Mouse (Mus musculus) MEL (cell line): ENCODE data around the gene Sdhaf1. TPM values are rescaled to one million over a fixed set of nuclear protein-coding genes. Genes with fewer than 3 reads are reported as not detected.

Experiments
- DNase-seq: peaks from one replicate; pipeline ENCODE4 v3.0.0; 2011; ENCODE audit warnings: low read depth, low spot score
- H3K27ac ChIP-seq: 2 replicates; pipeline ENCODE4 v1.5.1; 2012; ENCODE audit warnings: low read depth, mild to moderate bottlenecking, control low read depth, low read length, moderate library complexity; ENCODE audit not compliant: control insufficient read depth
- H3K27me3 ChIP-seq, 2 experiments: fragments of 150-350 bp in 1 of 2; sonication (generic) in 1 of 2; 2 replicates each; pipeline ENCODE4 v1.6.1; 2012; ENCODE audit warnings: low read length in 2 of 2, mild to moderate bottlenecking in 2 of 2, improper control_type of control experiment in 1 of 2, moderate library complexity in 1 of 2; ENCODE audit not compliant: insufficient read depth in 2 of 2, control insufficient read depth in 1 of 2
- H3K36me3 ChIP-seq, 2 experiments: 2 replicates each; pipeline ENCODE4 v1.6.1; 2012 to 2014; ENCODE audit warnings: low read length in 2 of 2, improper control_type of control experiment in 1 of 2, inconsistent platforms in 1 of 2, mild to moderate bottlenecking in 1 of 2; ENCODE audit not compliant: insufficient read depth in 2 of 2, control insufficient read depth in 1 of 2
- H3K4me1 ChIP-seq, 2 experiments: fragments of 150-350 bp in 1 of 2; sonication (generic) in 1 of 2; 2 replicates each; pipeline ENCODE4 v1.6.1; 2012; ENCODE audit warnings: low read length in 2 of 2, improper control_type of control experiment in 1 of 2, mild to moderate bottlenecking in 1 of 2; ENCODE audit not compliant: insufficient read depth in 2 of 2, control insufficient read depth in 1 of 2
- H3K4me3 ChIP-seq, 2 experiments: fragments of 150-350 bp in 1 of 2; sonication (generic) in 1 of 2; 2 replicates each; pipeline ENCODE4 v1.5.1; 2012; ENCODE audit warnings: low read depth in 2 of 2, low read length in 2 of 2, mild to moderate bottlenecking in 2 of 2, moderate library complexity in 2 of 2, control low read depth in 1 of 2, improper control_type of control experiment in 1 of 2; ENCODE audit not compliant: control insufficient read depth in 1 of 2, insufficient read depth in 1 of 2
- H3K79me2 ChIP-seq: 2 replicates; pipeline ENCODE4 v1.6.1; 2012; ENCODE audit warnings: mild to moderate bottlenecking, low read length, moderate library complexity; ENCODE audit not compliant: control insufficient read depth, poor library complexity, insufficient read depth
- H3K9ac ChIP-seq: 2 replicates; pipeline ENCODE4 v1.6.1; 2012; ENCODE audit warnings: low read depth, mild to moderate bottlenecking, control low read depth, low read length, moderate library complexity; ENCODE audit not compliant: control insufficient read depth, poor library complexity, severe bottlenecking
- H3K9me3 ChIP-seq: fragments of 150-350 bp; sonication (generic); replicated peaks from 2 replicates; pipeline ENCODE4 v1.6.1; 2012; ENCODE audit warnings: mild to moderate bottlenecking, low read length, improper control_type of control experiment, moderate library complexity; ENCODE audit not compliant: insufficient read depth
- CTCF ChIP-seq, 3 experiments: IDR thresholded peaks in 2 of 3; conservative IDR thresholded peaks in 1 of 3; 2 replicates each; pipeline ENCODE4 v1.5.1; 2011 to 2012; ENCODE audit warnings: low read length in 3 of 3, low read depth in 2 of 3, mild to moderate bottlenecking in 2 of 3, improper control_type of control experiment in 1 of 3, inconsistent platforms in 1 of 3, mixed read lengths in 1 of 3, moderate library complexity in 1 of 3; ENCODE audit not compliant: control insufficient read depth in 1 of 3, insufficient read depth in 1 of 3, poor library complexity in 1 of 3, severe bottlenecking in 1 of 3
- EP300 ChIP-seq, 2 experiments: IDR thresholded peaks; 2 replicates each; pipeline ENCODE4 v1.6.1; 2011; ENCODE audit warnings: improper control_type of control experiment in 2 of 2, low read length in 2 of 2, low read depth in 1 of 2, mild to moderate bottlenecking in 1 of 2
- ETS1 ChIP-seq: IDR thresholded peaks from 2 replicates; pipeline ENCODE4 v1.6.1; 2012; ENCODE audit warnings: low read depth, mild to moderate bottlenecking, inconsistent platforms, low read length, improper control_type of control experiment, moderate library complexity
- GABPA ChIP-seq: IDR thresholded peaks from 2 replicates; pipeline ENCODE4 v1.6.1; 2012; ENCODE audit warnings: low read depth, mild to moderate bottlenecking, inconsistent platforms, low read length, improper control_type of control experiment, moderate library complexity
- GATA1 ChIP-seq: IDR thresholded peaks from 2 replicates; pipeline ENCODE4 v1.6.1; 2011; ENCODE audit warnings: low read depth, low read length, improper control_type of control experiment
- HCFC1 ChIP-seq: IDR thresholded peaks from 2 replicates; pipeline ENCODE4 v1.6.1; 2012; ENCODE audit warnings: low read depth, mild to moderate bottlenecking, inconsistent platforms, low read length, improper control_type of control experiment, moderate library complexity
- KAT2A ChIP-seq: conservative IDR thresholded peaks from 2 replicates; pipeline ENCODE4 v1.6.1; 2012; ENCODE audit warnings: low read depth, low read length, improper control_type of control experiment, inconsistent platforms
- MAX ChIP-seq: IDR thresholded peaks from 2 replicates; pipeline ENCODE4 v1.6.1; 2011; ENCODE audit warnings: low read length, improper control_type of control experiment
- MXI1 ChIP-seq: IDR thresholded peaks from 2 replicates; pipeline ENCODE4 v1.6.1; 2011; ENCODE audit warnings: mild to moderate bottlenecking, low read depth, low read length, improper control_type of control experiment
- MYC ChIP-seq: IDR thresholded peaks from 2 replicates; pipeline ENCODE4 v1.6.1; 2011; ENCODE audit warnings: low read depth, mild to moderate bottlenecking, low read length, improper control_type of control experiment, moderate library complexity
- NRF1 ChIP-seq: IDR thresholded peaks from 2 replicates; pipeline ENCODE4 v1.6.1; 2014; ENCODE audit warnings: low read depth, mild to moderate bottlenecking, inconsistent platforms, low read length, improper control_type of control experiment, moderate library complexity; ENCODE audit not compliant: poor library complexity, insufficient read depth, severe bottlenecking
- POLR2A ChIP-seq, 2 experiments: IDR thresholded peaks; 2 replicates each; pipeline ENCODE4 v1.6.1; 2011 to 2012; ENCODE audit warnings: low read length in 2 of 2, mild to moderate bottlenecking in 2 of 2, control low read depth in 1 of 2, improper control_type of control experiment in 1 of 2, low read depth in 1 of 2, moderate library complexity in 1 of 2; ENCODE audit not compliant: control insufficient read depth in 1 of 2, insufficient read depth in 1 of 2, poor library complexity in 1 of 2
- RAD21 ChIP-seq: IDR thresholded peaks from 2 replicates; pipeline ENCODE4 v1.6.1; 2011; ENCODE audit warnings: mild to moderate bottlenecking, low read depth, low read length, improper control_type of control experiment
- RCOR1 ChIP-seq: IDR thresholded peaks from 2 replicates; pipeline ENCODE4 v1.6.1; 2012; ENCODE audit warnings: low read depth, mild to moderate bottlenecking, inconsistent platforms, low read length, improper control_type of control experiment
- SIN3A ChIP-seq: IDR thresholded peaks from 2 replicates; pipeline ENCODE4 v1.6.1; 2012; ENCODE audit warnings: low read length, improper control_type of control experiment, inconsistent platforms
- SMC3 ChIP-seq: IDR thresholded peaks from 2 replicates; pipeline ENCODE4 v1.6.1; 2011; ENCODE audit warnings: low read depth, low read length, improper control_type of control experiment
- TCF12 ChIP-seq: IDR thresholded peaks from 2 replicates; pipeline ENCODE4 v1.6.1; 2014; ENCODE audit warnings: low read depth, mild to moderate bottlenecking, inconsistent platforms, low read length, improper control_type of control experiment, moderate library complexity
- UBTF ChIP-seq: IDR thresholded peaks from 2 replicates; pipeline ENCODE4 v1.6.1; 2012; ENCODE audit warnings: low read depth, mild to moderate bottlenecking, inconsistent platforms, low read length, improper control_type of control experiment, moderate library complexity, borderline replicate concordance; ENCODE audit not compliant: insufficient read depth
- USF2 ChIP-seq, 2 experiments: IDR thresholded peaks; 2 replicates each; pipeline ENCODE4 v1.6.1; 2011 to 2012; ENCODE audit warnings: improper control_type of control experiment in 2 of 2, low read length in 2 of 2, borderline replicate concordance in 1 of 2, inconsistent platforms in 1 of 2, low read depth in 1 of 2, mild to moderate bottlenecking in 1 of 2; ENCODE audit not compliant: insufficient read depth in 1 of 2
- ZC3H11A ChIP-seq: IDR thresholded peaks from 2 replicates; pipeline ENCODE4 v1.6.1; 2012; ENCODE audit warnings: low read depth, mild to moderate bottlenecking, inconsistent platforms, low read length, improper control_type of control experiment
- ZKSCAN1 ChIP-seq: IDR thresholded peaks from 2 replicates; pipeline ENCODE4 v1.6.1; 2012; ENCODE audit warnings: low read depth, mild to moderate bottlenecking, inconsistent platforms, low read length, improper control_type of control experiment, moderate library complexity
- polyA plus RNA-seq, 2 experiments: library from polyadenylated mRNA; stranded (reverse) in 1 of 2; unstranded in 1 of 2; fragments of >175 nt in 1 of 2; fragments of >200 nt in 1 of 2; gene quantifications; 2 replicates each; pipeline versions ENCODE4 v1.2.1 to v1.2.4; 2012; ENCODE audit warnings: low replicate concordance in 2 of 2, low read depth in 1 of 2; ENCODE audit not compliant: insufficient read length in 2 of 2, insufficient read depth in 1 of 2, missing spikeins in 1 of 2
- total RNA-seq: library from RNA; depleted of rRNA; stranded (reverse); fragments of 300-350 nt; gene quantifications from 2 replicates; pipeline ENCODE4 v1.2.3, GENCODE M21; 2012

Sdhaf1 gene
- total and polyA plus RNA-seq, 3 experiments: 4.3 to 8.1 TPM; not detected in 1

DNA sequence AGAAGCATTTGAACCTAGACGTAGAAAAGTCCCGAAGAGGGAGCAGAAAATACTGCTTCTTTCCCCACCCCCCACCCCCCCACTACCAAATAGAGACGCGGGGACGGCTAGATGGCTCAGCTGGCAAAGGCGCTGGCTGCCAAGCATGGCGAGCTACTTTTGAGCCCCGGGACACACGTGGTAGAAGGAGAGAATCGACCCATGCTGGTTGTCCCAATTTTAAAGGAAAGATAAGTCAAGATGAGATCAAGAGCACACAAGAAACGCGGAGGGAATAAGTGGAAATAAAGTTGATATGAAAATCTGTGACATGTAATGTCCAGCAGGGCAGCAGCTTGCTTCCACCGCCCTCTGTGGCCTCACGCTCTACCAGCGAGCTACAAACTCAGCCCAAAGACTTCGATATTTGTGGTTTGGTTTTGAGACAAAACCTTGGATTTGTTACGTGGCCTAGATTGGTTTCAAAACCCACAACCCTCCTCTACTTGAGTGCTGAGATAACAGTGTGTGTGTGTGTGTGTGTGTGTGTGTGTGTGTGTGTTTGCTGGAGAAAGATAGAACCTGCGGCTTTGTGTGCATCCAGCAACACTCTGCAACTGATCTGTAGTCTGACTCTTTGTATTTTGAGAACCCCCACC, 9.0 kb upstream of the Sdhaf1 start (continued):
- TF ChIP-seq RCOR1 (peak; percentile 99), UBTF (no peak), SIN3A (no peak), KAT2A (no peak), MXI1 (no peak), GABPA (no peak), MYC (no peak), RAD21 (no peak), TCF12 (peak; percentile 68), CTCF (IDR thresholded peaks at IDR 0.05 in 2 of 3, conservative IDR thresholded peaks at IDR 0.05 in 1 of 3; ENCODE audit: control insufficient read depth in 1 of 3, insufficient read depth in 1 of 3, low read depth in 2 of 3, low read length in 3 of 3, poor library complexity in 1 of 3, severe bottlenecking in 1 of 3) (no peak; a peak in 1 of 6 replicates), ETS1 (peak; percentile 79), USF2 (IDR thresholded peaks at IDR 0.05; ENCODE audit: borderline replicate concordance in 1 of 2, insufficient read depth in 1 of 2, low read depth in 1 of 2, low read length in 2 of 2) (no peak)

DNA sequence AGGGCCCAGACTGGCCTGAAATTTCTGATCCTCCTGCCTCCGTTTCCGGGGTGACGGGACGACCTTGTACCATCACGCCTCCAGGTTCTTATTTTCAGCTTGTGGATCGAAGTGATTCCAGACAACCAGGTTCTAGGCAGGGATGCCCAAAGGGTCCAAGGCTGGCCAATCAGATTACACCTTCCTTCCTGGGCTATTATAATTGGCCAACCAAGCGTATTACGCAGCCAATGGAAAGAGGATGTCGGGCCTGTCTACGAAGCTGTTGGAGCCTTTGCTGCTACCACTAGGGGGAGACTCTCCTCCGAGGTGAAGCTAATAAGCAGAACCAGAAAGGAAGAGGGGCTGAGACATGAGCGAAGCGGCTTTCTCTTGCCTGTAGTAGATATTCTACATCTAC, 8.2 kb upstream of the Sdhaf1 start:
- Histone ChIP-seq H3K27ac (no peak overlapping the region), H3K36me3 (peaks cover 0 to 11% of the 10 kb centered on the region in 2 experiments; a peak in 2 of 4 replicates), H3K27me3 (peaks cover 0 to 2% of the 10 kb centered on the region in 2 experiments; a peak in 3 of 4 replicates), H3K4me3 (peak overlapping the region; percentile 23 to 36), H3K9ac (0 out of 2 replicates have a peak overlapping the region, but pooled peaks have one; percentile 13), H3K9me3 (no peaks in the 10 kb centered on the region), H3K4me1 (peaks cover 4 to 19% of the 10 kb centered on the region in 2 experiments; a peak in 3 of 4 replicates), H3K79me2 (no peaks in the 10 kb centered on the region)
- peak; percentile 97 for DNase-seq
- TF ChIP-seq RAD21: peak; percentile 22; the same call in 1 of the 2 replicates
- TF ChIP-seq NRF1: no peak
- TF ChIP-seq ZKSCAN1: no peak
- no peak for TF ChIP-seq EP300 (IDR thresholded peaks at IDR 0.05; ENCODE audit: low read depth in 1 of 2, low read length in 2 of 2)
- no peak for TF ChIP-seq GATA1
- peak; percentile 34; the same call in 1 of the 2 replicates for TF ChIP-seq SMC3
- TF ChIP-seq SIN3A: peak; percentile 64; the same call in 1 of the 2 replicates
- peak; percentile 48; the same call in 1 of the 2 replicates for TF ChIP-seq MAX
- peak in 1 of 2 experiments; percentile 21; a peak in 1 of 4 replicates for TF ChIP-seq POLR2A (IDR thresholded peaks at IDR 0.05; ENCODE audit: control insufficient read depth in 1 of 2, insufficient read depth in 1 of 2, low read depth in 1 of 2, low read length in 2 of 2, poor library complexity in 1 of 2)
- 0 out of 2 replicates have a peak, but pooled peaks have one; percentile 38 for TF ChIP-seq RCOR1
- 0 out of 2 replicates have a peak, but pooled peaks have one; percentile 18 for TF ChIP-seq ZC3H11A
- TF ChIP-seq CTCF (IDR thresholded peaks at IDR 0.05 in 2 of 3, conservative IDR thresholded peaks at IDR 0.05 in 1 of 3; ENCODE audit: control insufficient read depth in 1 of 3, insufficient read depth in 1 of 3, low read depth in 2 of 3, low read length in 3 of 3, poor library complexity in 1 of 3, severe bottlenecking in 1 of 3): peak; percentile 82 to 96 (median 96)
- peak; percentile 69 for TF ChIP-seq HCFC1
- TF ChIP-seq, all 39 proteins: peak for 9
